Mouse (Mus musculus) neural tube, embryonic 14.5 days (tissue): ENCODE data around the gene Lamc3. TPM values are rescaled to one million over a fixed set of nuclear protein-coding genes. Genes with fewer than 3 reads are reported as not detected.

Source experiments
- ATAC-seq: fragments of 200-750 bp; cut with Nextera tagmentation; 2 replicates; pipeline ENCODE4 v1.8.0; 2017; ENCODE audit warnings: low read depth, mild to moderate bottlenecking, moderate TSS enrichment, moderate library complexity
- H3K27ac ChIP-seq: fragments of 300-500 bp; sonication (generic); 2 replicates; pipeline ENCODE4 v1.5.1; 2014; ENCODE audit warnings: low read depth, mild to moderate bottlenecking, control low read depth, low read length, moderate library complexity, mixed read lengths
- H3K27me3 ChIP-seq: fragments of 300-500 bp; sonication (generic); 2 replicates; pipeline ENCODE4 v1.6.1; 2014; ENCODE audit warnings: low read length; ENCODE audit not compliant: control insufficient read depth, insufficient read depth
- H3K36me3 ChIP-seq: fragments of 300-500 bp; sonication (generic); 2 replicates; pipeline ENCODE4 v1.6.1; 2014; ENCODE audit warnings: low read length, mixed read lengths; ENCODE audit not compliant: control insufficient read depth, insufficient read depth
- H3K4me1 ChIP-seq: fragments of 300-500 bp; sonication (generic); 2 replicates; pipeline ENCODE4 v1.6.1; 2014; ENCODE audit warnings: low read length; ENCODE audit not compliant: control insufficient read depth, insufficient read depth
- H3K4me2 ChIP-seq: fragments of 300-500 bp; sonication (generic); 2 replicates; pipeline ENCODE4 v1.6.1; 2014; ENCODE audit warnings: mild to moderate bottlenecking, low read depth, low read length, control low read depth
- H3K4me3 ChIP-seq: fragments of 300-500 bp; sonication (generic); 2 replicates; pipeline ENCODE4 v1.5.1; 2014; ENCODE audit warnings: low read depth, low read length, control low read depth, mixed read lengths
- H3K9ac ChIP-seq: fragments of 300-500 bp; sonication (generic); replicated peaks from 2 replicates; pipeline ENCODE4 v1.6.1; 2014; ENCODE audit warnings: low read depth, mild to moderate bottlenecking, control low read depth, low read length, mixed read lengths
- H3K9me3 ChIP-seq: fragments of 300-500 bp; sonication (generic); 2 replicates; pipeline ENCODE4 v1.6.1; 2016; ENCODE audit warnings: low read length; ENCODE audit not compliant: control insufficient read depth
- WGBS: fragments of 180-500 bp; shearing (Covaris S2); extraction: QIAGEN DNeasy Blood & Tissue Kit; methylation state at CpG from one replicate; pipeline ENCODE4 v1.1.7; 2014; 5-methylcytosine and 5-hydroxymethylcytosine counted together
- polyA plus RNA-seq: library from polyadenylated mRNA; unstranded; fragments of >200 nt; fragmentation: Nextera tagmentation; extraction: Ambion mirVana; gene quantifications from 2 replicates; pipeline ENCODE4 v1.2.1, GENCODE M21; 2014

Lamc3 gene
- polyA plus RNA-seq, 1 experiment from 2014 or later, result 0.60 TPM

DNA sequence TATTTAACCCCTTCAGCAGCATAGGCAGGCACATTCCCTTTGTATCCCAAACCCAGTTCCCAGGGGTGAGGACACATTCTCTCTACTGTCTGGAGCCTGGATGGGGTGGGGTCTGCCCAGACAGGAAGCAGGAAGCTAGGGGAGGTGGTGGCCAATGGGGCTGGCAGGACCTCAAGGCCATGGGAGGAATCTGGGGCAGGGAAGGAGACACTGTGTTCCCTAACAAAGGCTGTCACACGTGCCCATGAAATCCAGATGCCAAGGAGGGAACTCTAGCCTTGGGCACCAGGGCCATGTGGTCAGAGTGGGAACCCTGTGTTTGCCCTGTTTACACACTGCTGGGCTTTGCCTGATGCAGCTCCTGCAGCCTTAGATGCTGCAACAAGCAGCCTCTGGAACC is 1.8 kb downstream of the Lamc3 start:
- Histone ChIP-seq H3K9me3 (no peaks in the 10 kb centered on the region), H3K4me2 (no peak overlapping the region), H3K4me3 (no peak overlapping the region), H3K36me3 (no peaks in the 10 kb centered on the region), H3K4me1 (no peaks in the 10 kb centered on the region), H3K27ac (no peak overlapping the region), H3K9ac (no peak overlapping the region), H3K27me3 (peaks cover 30% of the 10 kb centered on the region)
- no peak for ATAC-seq
- WGBS, result 62% methylated on average over 1 of the region's 1 CpGs

- H3K9me3 ChIP-seq, result no peaks in the 10 kb centered on the region
- no peaks in the 10 kb centered on the region for H3K4me1 ChIP-seq
- H3K9ac ChIP-seq, result no peak overlapping the region
- H3K4me2 ChIP-seq, result no peak overlapping the region
- H3K4me3 ChIP-seq, result no peak overlapping the region
- H3K36me3 ChIP-seq, result no peaks in the 10 kb centered on the region
- no peak overlapping the region for H3K27ac ChIP-seq
- 97% methylated on average over 2 of the region's 2 CpGs for WGBS
- ATAC-seq, result no peak
- peaks cover 24% of the 10 kb centered on the region for H3K27me3 ChIP-seq
These were observed 4.1 kb downstream of the Lamc3 start for GRCm38 (mm10) chr2:31891219-31891618.

- H3K9me3 ChIP-seq, result no peaks in the 10 kb centered on the region
- no peak for ATAC-seq
- H3K4me2 ChIP-seq, result no peak overlapping the region
- H3K36me3 ChIP-seq, result no peaks in the 10 kb centered on the region
- no peak overlapping the region for H3K27ac ChIP-seq
- no peak overlapping the region for H3K9ac ChIP-seq
- peaks cover 8% of the 10 kb centered on the region for H3K27me3 ChIP-seq
- no peaks in the 10 kb centered on the region for H3K4me1 ChIP-seq
- WGBS, result 52% methylated on average over 10 of the region's 10 CpGs
- H3K4me3 ChIP-seq, result no peak overlapping the region
These were observed 6.1 kb downstream of the Lamc3 start for GRCm38 (mm10) chr2:31893110-31893669.

GRCm38 (mm10) chr2:31894221-31894870 is 7.3 kb downstream of the Lamc3 start:
- Histone ChIP-seq H3K27ac (no peak overlapping the region), H3K27me3 (no peaks in the 10 kb centered on the region), H3K36me3 (no peaks in the 10 kb centered on the region), H3K9ac (no peak overlapping the region), H3K4me1 (no peaks in the 10 kb centered on the region), H3K4me3 (no peak overlapping the region), H3K9me3 (no peaks in the 10 kb centered on the region), H3K4me2 (no peak overlapping the region)
- 49% methylated on average over 13 of the region's 13 CpGs for WGBS
- no peak for ATAC-seq

DNA sequence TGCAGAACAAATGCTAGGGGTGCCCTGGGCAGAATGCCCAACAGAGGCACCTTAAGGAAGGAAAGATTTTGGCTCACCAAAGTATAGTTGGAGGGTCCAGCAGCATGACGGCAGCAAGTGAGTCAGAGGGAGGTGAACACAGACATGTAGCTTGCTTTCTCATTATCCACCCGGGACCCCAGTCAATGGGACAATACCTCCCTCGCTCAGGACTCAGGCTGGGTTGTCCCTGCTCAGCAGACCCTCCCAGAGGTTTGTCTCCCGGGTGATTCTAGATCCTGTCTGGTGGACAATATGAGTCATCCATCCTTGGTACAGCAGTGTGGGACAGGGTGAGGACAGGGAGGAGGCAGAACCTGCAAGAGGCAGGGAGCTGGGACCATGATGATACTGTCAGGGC is 13.8 kb downstream of the Lamc3 start:
- no peaks in the 10 kb centered on the region for H3K9me3 ChIP-seq
- no peak for ATAC-seq
- no peak overlapping the region for H3K4me3 ChIP-seq
- WGBS, result 76% methylated on average over 4 of the region's 4 CpGs
- no peaks in the 10 kb centered on the region for H3K27me3 ChIP-seq
- H3K27ac ChIP-seq, result no peak overlapping the region
- no peaks in the 10 kb centered on the region for H3K36me3 ChIP-seq
- no peak overlapping the region for H3K4me2 ChIP-seq
- no peak overlapping the region for H3K9ac ChIP-seq
- H3K4me1 ChIP-seq, result no peaks in the 10 kb centered on the region

DNA sequence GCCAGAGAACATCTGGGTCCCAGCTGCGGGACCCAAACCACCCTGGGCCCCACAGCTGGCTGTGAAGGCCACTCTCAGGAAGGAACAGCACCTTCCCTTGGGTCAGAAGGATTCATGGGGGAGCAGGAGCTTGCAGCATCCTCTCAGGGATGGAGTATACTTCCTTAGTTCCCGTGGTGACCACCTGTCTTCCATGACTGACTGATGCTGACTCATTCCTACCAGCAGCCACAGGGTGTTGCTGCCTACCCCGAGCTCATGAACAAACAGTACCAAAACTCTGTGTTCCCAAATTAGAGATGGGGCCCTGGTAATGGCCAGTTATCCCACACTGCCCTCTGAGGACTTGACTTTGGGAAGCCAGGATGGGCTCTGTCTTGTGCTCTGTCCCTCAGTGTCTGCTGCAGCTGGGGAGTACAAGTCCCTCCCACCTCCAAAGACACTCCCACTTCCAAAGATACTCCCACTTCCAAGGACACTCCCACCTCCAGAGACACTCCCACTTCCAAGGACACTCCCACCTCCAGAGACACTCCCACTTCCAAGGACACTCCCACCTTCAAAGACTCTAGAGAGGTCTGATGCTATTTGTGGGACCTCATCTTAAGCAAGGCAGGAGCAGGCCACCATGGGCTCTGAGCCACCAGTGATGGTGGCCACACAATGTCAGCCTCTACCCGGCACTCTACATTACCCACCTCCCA is 14.7 kb downstream of the Lamc3 start:
- Histone ChIP-seq H3K36me3 (no peaks in the 10 kb centered on the region), H3K4me1 (no peaks in the 10 kb centered on the region), H3K4me3 (no peak overlapping the region), H3K4me2 (no peak overlapping the region), H3K9me3 (no peaks in the 10 kb centered on the region), H3K9ac (no peak overlapping the region), H3K27me3 (no peaks in the 10 kb centered on the region), H3K27ac (no peak overlapping the region)
- WGBS, result 55% methylated on average over 4 of the region's 4 CpGs
- no peak for ATAC-seq

- Histone ChIP-seq H3K27ac (no peak overlapping the region), H3K27me3 (no peaks in the 10 kb centered on the region), H3K9ac (no peak overlapping the region), H3K4me2 (no peak overlapping the region), H3K9me3 (no peaks in the 10 kb centered on the region), H3K36me3 (no peaks in the 10 kb centered on the region), H3K4me3 (no peak overlapping the region), H3K4me1 (no peaks in the 10 kb centered on the region)
- no peak for ATAC-seq
- WGBS, result 23% methylated on average over 6 of the region's 6 CpGs
These were observed 17.0 kb downstream of the Lamc3 start for GRCm38 (mm10) chr2:31904089-31904488.

DNA sequence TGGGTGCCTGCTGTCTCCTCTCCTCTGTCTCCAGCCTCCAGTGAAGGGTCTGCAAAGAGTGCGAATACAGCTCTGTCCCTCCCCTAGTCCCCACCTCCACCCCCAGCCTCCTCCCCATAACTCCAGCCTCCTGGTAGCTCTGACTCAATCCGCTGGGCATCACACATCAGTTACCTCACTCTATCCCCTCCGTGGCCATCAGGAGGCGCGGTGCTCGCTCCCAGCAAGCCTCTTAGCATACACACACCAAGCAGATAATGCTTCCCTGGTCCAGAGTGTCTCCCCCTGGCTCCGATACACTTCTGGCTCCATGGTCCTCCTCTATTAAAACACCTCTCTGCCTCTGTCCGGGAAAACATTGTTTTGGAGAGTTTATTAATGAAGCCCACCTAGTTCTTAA is 17.5 kb downstream of the Lamc3 start:
- ATAC-seq, result no peak
- H3K27me3 ChIP-seq, result no peaks in the 10 kb centered on the region
- H3K4me1 ChIP-seq, result no peaks in the 10 kb centered on the region
- H3K4me2 ChIP-seq, result no peak overlapping the region
- H3K9me3 ChIP-seq, result no peaks in the 10 kb centered on the region
- H3K36me3 ChIP-seq, result no peaks in the 10 kb centered on the region
- no peak overlapping the region for H3K9ac ChIP-seq
- H3K27ac ChIP-seq, result no peak overlapping the region
- WGBS, result 14% methylated on average over 8 of the region's 8 CpGs
- no peak overlapping the region for H3K4me3 ChIP-seq

GRCm38 (mm10) chr2:31905682-31906081 is 18.6 kb downstream of the Lamc3 start:
- no peaks in the 10 kb centered on the region for H3K27me3 ChIP-seq
- H3K9me3 ChIP-seq, result no peaks in the 10 kb centered on the region
- H3K4me2 ChIP-seq, result no peak overlapping the region
- no peaks in the 10 kb centered on the region for H3K36me3 ChIP-seq
- H3K9ac ChIP-seq, result no peak overlapping the region
- ATAC-seq, result no peak
- 53% methylated on average over 9 of the region's 9 CpGs for WGBS
- H3K4me1 ChIP-seq, result no peaks in the 10 kb centered on the region
- H3K4me3 ChIP-seq, result no peak overlapping the region
- H3K27ac ChIP-seq, result no peak overlapping the region
